Mouse (Mus musculus) midbrain, embryonic 11.5 days (tissue): ENCODE data around the gene Kng2. TPM values are rescaled to one million over a fixed set of nuclear protein-coding genes. Genes with fewer than 3 reads are reported as not detected.
"Not testable (repeated sequence)": the region's sequence is repeated elsewhere in the genome, so short reads cannot be mapped to it uniquely, and the experiment has no call there.

Experiments
- ATAC-seq: fragments of 200-750 bp; cut with Nextera tagmentation; 2 replicates; pipeline ENCODE4 v1.8.0; 2017; ENCODE audit warnings: moderate TSS enrichment, moderate library complexity; ENCODE audit not compliant: low FRiP score
- DNase-seq: peaks from one replicate; pipeline ENCODE4 v3.0.0; 2015; ENCODE audit warnings: low spot score; ENCODE audit errors: missing footprints
- H3K27ac ChIP-seq: fragments of 300-500 bp; sonication (generic); 2 replicates; pipeline ENCODE4 v1.5.1; 2014; ENCODE audit warnings: low read depth, low read length
- H3K27me3 ChIP-seq: fragments of 300-500 bp; sonication (generic); 2 replicates; pipeline ENCODE4 v1.6.1; 2014; ENCODE audit warnings: mild to moderate bottlenecking, low read length, moderate library complexity, mixed read lengths; ENCODE audit not compliant: control insufficient read depth, insufficient read depth
- H3K36me3 ChIP-seq: fragments of 300-500 bp; sonication (generic); 2 replicates; pipeline ENCODE4 v1.6.1; 2014; ENCODE audit warnings: mild to moderate bottlenecking, low read length, moderate library complexity, mixed read lengths; ENCODE audit not compliant: control insufficient read depth, insufficient read depth
- H3K4me1 ChIP-seq: fragments of 300-500 bp; sonication (generic); 2 replicates; pipeline ENCODE4 v1.6.1; 2014; ENCODE audit warnings: low read length; ENCODE audit not compliant: control insufficient read depth, insufficient read depth
- H3K4me2 ChIP-seq: fragments of 300-500 bp; sonication (generic); 2 replicates; pipeline ENCODE4 v1.6.1; 2014; ENCODE audit warnings: mild to moderate bottlenecking, moderate library complexity
- H3K4me3 ChIP-seq: fragments of 300-500 bp; sonication (generic); 2 replicates; pipeline ENCODE4 v1.5.1; 2014; ENCODE audit warnings: low read depth, low read length
- H3K9ac ChIP-seq: fragments of 300-500 bp; sonication (generic); 2 replicates; pipeline ENCODE4 v1.6.1; 2014; ENCODE audit warnings: low read length
- H3K9me3 ChIP-seq: fragments of 300-500 bp; sonication (generic); 2 replicates; pipeline ENCODE4 v1.6.1; 2016; ENCODE audit warnings: low read length; ENCODE audit not compliant: control insufficient read depth
- WGBS: fragments of 180-500 bp; shearing (Covaris S2); extraction: QIAGEN DNeasy Blood & Tissue Kit; methylation state at CpG from one replicate; pipeline ENCODE4 v1.1.7; 2014; 5-methylcytosine and 5-hydroxymethylcytosine counted together
- polyA plus RNA-seq: library from polyadenylated mRNA; unstranded; fragments of >200 nt; fragmentation: Nextera tagmentation; extraction: Ambion mirVana; gene quantifications from 2 replicates; pipeline ENCODE4 v1.2.1, GENCODE M21; 2014

Kng2 gene
- polyA plus RNA-seq, 1 experiment from 2014 or later: not detected

DNA sequence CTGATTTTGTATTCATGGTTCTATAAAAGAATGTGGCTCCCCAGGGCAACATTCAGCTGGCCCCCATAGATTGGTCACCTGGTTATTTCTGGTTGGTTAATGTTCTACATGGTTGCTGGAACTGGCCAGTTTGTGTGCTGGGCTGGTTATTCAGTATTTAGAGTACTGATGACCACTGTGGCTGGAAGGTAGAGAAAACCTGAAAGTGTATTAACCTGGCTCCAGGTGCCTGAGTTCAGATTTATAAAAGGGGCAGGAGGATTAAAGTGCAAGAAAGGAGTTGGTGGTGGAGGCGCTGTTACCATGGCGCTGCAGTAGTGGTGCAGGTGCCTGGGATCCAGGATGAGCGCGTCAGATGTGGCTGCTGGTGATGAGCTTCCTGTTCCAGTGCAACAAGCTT, 4.4 kb upstream of the Kng2 start:
- DNase-seq (no peak), ATAC-seq (no peak)
- Histone ChIP-seq H3K9ac (no peak overlapping the region), H3K4me2 (no peak overlapping the region), H3K27ac (no peak overlapping the region), H3K36me3 (no peaks in the 10 kb centered on the region), H3K4me3 (no peak overlapping the region), H3K9me3 (no peaks in the 10 kb centered on the region), H3K27me3 (no peaks in the 10 kb centered on the region), H3K4me1 (no peaks in the 10 kb centered on the region)
- WGBS: 89% methylated on average over 4 of the region's 4 CpGs

DNA sequence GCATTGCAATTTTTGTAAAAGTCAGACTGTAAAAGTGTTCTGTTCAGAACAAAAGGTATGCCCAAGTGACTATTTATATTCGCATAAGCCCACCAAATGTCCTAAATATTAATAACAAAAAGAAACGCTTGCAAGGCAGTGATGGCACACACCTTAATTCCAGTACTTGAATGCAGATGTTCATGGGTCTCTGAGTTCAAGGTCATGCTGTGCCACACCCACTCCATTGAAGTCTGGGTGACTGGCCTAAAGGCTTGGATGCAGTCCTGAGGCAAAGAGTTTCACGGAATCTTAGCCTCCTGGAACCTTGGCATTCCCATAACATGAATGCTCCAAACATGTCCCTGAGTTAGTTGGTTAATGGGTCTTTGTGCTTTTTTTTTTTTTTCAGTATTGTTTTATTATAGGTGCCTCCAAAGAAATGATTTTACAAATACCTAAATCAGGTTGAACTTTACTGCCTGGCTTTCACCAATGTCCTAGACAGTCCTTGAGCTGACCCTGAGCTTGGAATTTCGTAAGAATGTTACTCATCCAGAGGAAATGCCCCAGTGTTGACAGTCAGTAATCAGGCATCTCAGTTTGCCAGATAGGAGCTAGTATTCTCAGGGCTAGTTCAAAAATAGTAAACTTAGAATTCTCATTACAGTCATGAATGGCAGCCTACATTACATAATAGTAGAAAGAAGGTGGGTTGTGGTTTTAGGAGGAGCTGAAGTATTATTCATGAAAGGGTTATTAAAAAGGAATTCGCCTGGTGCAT, 1.6 kb upstream of the Kng2 start:
- DNase-seq: no peak
- Histone ChIP-seq H3K4me2 (no peak overlapping the region), H3K4me3 (no peak overlapping the region), H3K9me3 (no peaks in the 10 kb centered on the region), H3K27me3 (no peaks in the 10 kb centered on the region), H3K27ac (no peak overlapping the region), H3K4me1 (no peaks in the 10 kb centered on the region), H3K9ac (no peak overlapping the region), H3K36me3 (no peaks in the 10 kb centered on the region)
- ATAC-seq: no peak
- WGBS: 92% methylated on average over 5 of the region's 5 CpGs

- not testable (repeated sequence) for H3K4me1 ChIP-seq, DNase-seq, ATAC-seq, H3K27me3 ChIP-seq, H3K4me2 ChIP-seq, H3K9ac ChIP-seq, H3K27ac ChIP-seq, H3K9me3 ChIP-seq, H3K4me3 ChIP-seq, H3K36me3 ChIP-seq
- 65% methylated on average over 3 of the region's 3 CpGs for WGBS
These were observed 1.9 kb downstream of the Kng2 start for GRCm38 (mm10) chr16:23027341-23027740.

DNA sequence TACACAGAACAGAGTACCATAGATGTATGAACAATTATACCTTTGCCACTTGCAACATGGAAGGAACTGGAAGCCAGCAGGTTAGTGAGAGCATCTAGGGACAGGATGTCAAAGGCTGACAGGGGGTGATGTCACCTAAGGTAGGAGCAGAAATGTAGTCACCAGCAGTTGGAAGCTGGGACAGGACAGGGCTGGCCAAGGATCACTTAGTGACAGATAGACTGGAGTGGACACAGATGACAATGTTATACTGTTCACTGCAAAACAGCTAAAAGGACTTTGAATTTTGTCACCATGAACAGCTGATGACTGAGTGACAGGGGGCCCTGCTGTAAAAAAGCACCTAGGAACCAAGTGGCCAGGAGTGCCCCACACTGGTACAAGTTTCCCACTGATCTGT, 2.7 kb downstream of the Kng2 start:
- no peaks in the 10 kb centered on the region for H3K27me3 ChIP-seq
- H3K4me1 ChIP-seq: no peaks in the 10 kb centered on the region
- ATAC-seq: no peak
- no peak overlapping the region for H3K4me3 ChIP-seq
- no peak overlapping the region for H3K27ac ChIP-seq
- no peaks in the 10 kb centered on the region for H3K36me3 ChIP-seq
- H3K9me3 ChIP-seq: no peaks in the 10 kb centered on the region
- no peak for DNase-seq
- H3K9ac ChIP-seq: no peak overlapping the region
- no peak overlapping the region for H3K4me2 ChIP-seq

DNA sequence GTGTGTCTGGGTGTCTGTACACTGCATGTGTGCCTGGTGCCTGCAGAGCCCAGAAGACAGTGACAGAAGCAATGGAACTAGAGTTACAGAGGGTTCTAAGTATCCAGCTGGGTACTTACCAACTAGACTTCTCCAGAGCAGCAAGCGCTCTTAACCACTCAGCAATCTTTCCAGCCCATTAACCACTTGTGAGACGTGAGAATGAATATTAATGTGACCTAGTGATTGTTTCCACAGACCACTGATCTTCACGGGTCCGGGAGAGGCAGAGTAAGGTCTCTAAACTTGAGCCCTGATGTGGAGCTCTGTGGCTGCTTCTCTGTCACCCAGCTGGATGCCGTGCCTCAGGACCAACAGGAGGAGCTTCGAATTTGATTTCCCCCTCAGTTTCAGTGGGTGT, 4.2 kb downstream of the Kng2 start:
- DNase-seq (no peak), ATAC-seq (no peak)
- Histone ChIP-seq H3K4me1 (peaks cover 5% of the 10 kb centered on the region; the same call in 1 of the 2 replicates), H3K27me3 (no peaks in the 10 kb centered on the region), H3K4me2 (no peak overlapping the region), H3K9me3 (no peaks in the 10 kb centered on the region), H3K27ac (no peak overlapping the region), H3K9ac (no peak overlapping the region), H3K36me3 (no peaks in the 10 kb centered on the region), H3K4me3 (no peak overlapping the region)
- WGBS: 50% methylated on average over 6 of the region's 6 CpGs

DNA sequence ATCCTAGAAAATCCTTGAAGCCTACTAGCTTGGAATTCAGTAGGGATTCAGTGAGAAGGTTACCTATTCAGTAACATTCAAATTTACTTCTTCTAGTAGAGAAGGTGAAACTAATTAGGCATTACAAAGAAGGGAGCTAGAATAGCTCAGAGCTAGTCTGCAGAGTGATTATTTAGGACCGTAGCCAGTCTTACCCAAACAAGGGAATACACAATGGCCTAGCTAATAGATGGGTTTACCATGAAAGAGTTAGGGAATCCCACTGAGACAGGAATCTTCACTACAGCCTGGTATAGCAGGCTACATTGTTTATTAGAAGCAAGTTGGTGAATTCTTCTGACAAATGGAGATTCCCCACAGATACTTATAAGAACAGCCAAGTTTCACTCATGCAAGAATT, 8.7 kb downstream of the Kng2 start:
- not testable (repeated sequence) for H3K9me3 ChIP-seq, DNase-seq, H3K36me3 ChIP-seq, H3K4me1 ChIP-seq, H3K27ac ChIP-seq, H3K4me2 ChIP-seq, H3K27me3 ChIP-seq, H3K9ac ChIP-seq, H3K4me3 ChIP-seq, ATAC-seq
- WGBS: 8% methylated on average over 1 of the region's 1 CpGs

- 61% methylated on average over 8 of the region's 8 CpGs for WGBS
- DNase-seq, ATAC-seq, H3K9me3 ChIP-seq, H3K9ac ChIP-seq, H3K27me3 ChIP-seq, H3K27ac ChIP-seq, H3K4me3 ChIP-seq, H3K36me3 ChIP-seq, H3K4me1 ChIP-seq, H3K4me2 ChIP-seq: not testable (repeated sequence)
These were observed 14.6 kb downstream of the Kng2 start for GRCm38 (mm10) chr16:23014645-23015044.

GRCm38 (mm10) chr16:23013786-23014185, 15.5 kb downstream of the Kng2 start:
- DNase-seq, H3K4me2 ChIP-seq, H3K9me3 ChIP-seq, ATAC-seq, H3K4me3 ChIP-seq, H3K36me3 ChIP-seq, H3K4me1 ChIP-seq, H3K27me3 ChIP-seq, H3K9ac ChIP-seq, H3K27ac ChIP-seq: not testable (repeated sequence)
- 76% methylated on average over 2 of the region's 2 CpGs for WGBS

DNA sequence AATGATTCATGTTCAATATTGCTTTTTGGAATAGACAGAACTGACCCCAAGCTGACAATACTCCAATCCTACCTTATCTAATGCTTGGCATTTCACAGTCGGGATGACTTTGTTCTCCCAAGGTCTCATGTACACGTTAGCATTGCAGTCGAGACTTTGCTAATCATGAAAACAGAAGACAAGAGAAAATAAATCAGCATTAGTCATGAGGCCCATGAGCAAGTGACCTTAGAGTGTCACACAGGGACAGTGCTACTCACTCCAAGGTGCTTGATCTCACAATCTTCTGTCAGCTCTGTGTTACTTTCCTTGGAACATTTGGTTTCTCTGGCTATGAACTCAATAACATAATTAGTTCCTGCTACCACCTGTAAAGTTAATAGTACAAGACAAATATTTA, 32.3 kb downstream of the Kng2 start:
- not testable (repeated sequence) for H3K27me3 ChIP-seq, H3K4me2 ChIP-seq, H3K9ac ChIP-seq, H3K4me1 ChIP-seq, H3K27ac ChIP-seq, DNase-seq, H3K9me3 ChIP-seq, H3K36me3 ChIP-seq, ATAC-seq, H3K4me3 ChIP-seq
- WGBS: 93% methylated on average over 3 of the region's 3 CpGs
